Mouse (Mus musculus) cerebellum, adult 2 months (tissue): ENCODE measurements around the gene Elmsan1. TPM values are rescaled to one million over a fixed set of nuclear protein-coding genes. Genes with fewer than 3 reads are reported as not detected.

Experiments used
- DNase-seq, 2 experiments: peaks; one replicate each; pipeline ENCODE4 v3.0.0; 2021
- H3K27ac ChIP-seq: fragments of 200-500 bp; 2 replicates; pipeline ENCODE4 v1.5.1; 2012; ENCODE audit warnings: low read length, control low read depth, inconsistent platforms; ENCODE audit not compliant: insufficient read depth
- H3K27me3 ChIP-seq: fragments of 200-500 bp; 2 replicates; pipeline ENCODE4 v1.6.1; 2012; ENCODE audit warnings: inconsistent platforms, mild to moderate bottlenecking, low read length, moderate library complexity; ENCODE audit not compliant: control insufficient read depth, insufficient read depth
- H3K4me1 ChIP-seq: fragments of 200-500 bp; 2 replicates; pipeline ENCODE4 v1.6.1; 2011; ENCODE audit warnings: low read length; ENCODE audit not compliant: control insufficient read depth, insufficient read depth
- H3K4me3 ChIP-seq: fragments of 200-500 bp; replicated peaks from 2 replicates; pipeline ENCODE3; 2011; ENCODE audit warnings: mild to moderate bottlenecking, low read depth, low read length, control low read depth; ENCODE audit not compliant: insufficient read depth
- CTCF ChIP-seq: fragments of 200-500 bp; IDR thresholded peaks from 2 replicates; pipeline ENCODE4 v1.5.1; 2011; ENCODE audit warnings: low read depth, mild to moderate bottlenecking, control low read depth, low read length, moderate library complexity, borderline replicate concordance; ENCODE audit not compliant: insufficient read depth
- POLR2A ChIP-seq: fragments of 200-500 bp; IDR thresholded peaks from 2 replicates; pipeline ENCODE4 v1.6.1; 2011; ENCODE audit warnings: low read length, control low read depth, borderline replicate concordance; ENCODE audit not compliant: insufficient read depth
- WGBS: fragments of 180-500 bp; shearing (Covaris S2); methylation state at CpG from one replicate; pipeline ENCODE4 v1.1.7; 2018; 5-methylcytosine and 5-hydroxymethylcytosine counted together
- polyA plus RNA-seq: library from polyadenylated mRNA; depleted of rRNA; stranded (reverse); fragments of >200 nt; gene quantifications from 2 replicates; pipeline ENCODE4 v1.2.3, GENCODE M21; 2012

Elmsan1 gene
- polyA plus RNA-seq, 1 experiment = 8.4 TPM

- WGBS = 80% methylated on average over 7 of the region's 7 CpGs
- Histone ChIP-seq H3K4me1 (no peaks in the 10 kb centered on the region), H3K27me3 (no peaks in the 10 kb centered on the region), H3K27ac (no peak overlapping the region), H3K4me3 (no peak overlapping the region)
- DNase-seq = no peak
- TF ChIP-seq POLR2A (no peak), CTCF (no peak)
Observed at GRCm38 (mm10) chr12:84203778-84204216, 14.9 kb downstream of the Elmsan1 start.

GRCm38 (mm10) chr12:84203170-84203777, 15.4 kb downstream of the Elmsan1 start:
- Histone ChIP-seq H3K4me3 (no peak overlapping the region), H3K27ac (no peak overlapping the region), H3K27me3 (no peaks in the 10 kb centered on the region), H3K4me1 (no peaks in the 10 kb centered on the region)
- no peak for DNase-seq
- WGBS = 83% methylated on average over 7 of the region's 7 CpGs
- no peak for TF ChIP-seq POLR2A
- no peak for TF ChIP-seq CTCF

GRCm38 (mm10) chr12:84202561-84202960, 16.1 kb downstream of the Elmsan1 start:
- DNase-seq = no peak
- 82% methylated on average over 10 of the region's 10 CpGs for WGBS
- TF ChIP-seq CTCF (no peak), POLR2A (no peak)

GRCm38 (mm10) chr12:84201686-84202484, 16.8 kb downstream of the Elmsan1 start:
- H3K4me1 ChIP-seq = no peaks in the 10 kb centered on the region
- TF ChIP-seq CTCF = no peak
- no peak for TF ChIP-seq POLR2A
- H3K4me3 ChIP-seq = no peak overlapping the region
- WGBS = 92% methylated on average over 18 of the region's 18 CpGs
- H3K27ac ChIP-seq = no peak overlapping the region
- no peaks in the 10 kb centered on the region for H3K27me3 ChIP-seq
- DNase-seq = no peak

More at GRCm38 (mm10) chr12:84202561-84202960, 16.1 kb downstream of the Elmsan1 start:
- H3K4me1 ChIP-seq = no peaks in the 10 kb centered on the region
- H3K27ac ChIP-seq = no peak overlapping the region
- H3K4me3 ChIP-seq = no peak overlapping the region
- H3K27me3 ChIP-seq = no peaks in the 10 kb centered on the region

GRCm38 (mm10) chr12:84201222-84201621, 17.5 kb downstream of the Elmsan1 start:
- Histone ChIP-seq H3K27me3 (no peaks in the 10 kb centered on the region), H3K27ac (no peak overlapping the region), H3K4me1 (no peaks in the 10 kb centered on the region), H3K4me3 (no peak overlapping the region)
- no peak for DNase-seq
- WGBS = 90% methylated on average over 4 of the region's 4 CpGs
- TF ChIP-seq POLR2A = no peak
- no peak for TF ChIP-seq CTCF

- 82% methylated on average over 10 of the region's 10 CpGs for WGBS
- no peak for DNase-seq
- TF ChIP-seq POLR2A = no peak
- TF ChIP-seq CTCF = no peak
- H3K27ac ChIP-seq = no peak overlapping the region
- H3K4me1 ChIP-seq = peaks cover 7% of the 10 kb centered on the region
- no peak overlapping the region for H3K4me3 ChIP-seq
- H3K27me3 ChIP-seq = no peaks in the 10 kb centered on the region
Observed at GRCm38 (mm10) chr12:84198880-84199279, 19.8 kb downstream of the Elmsan1 start.

GRCm38 (mm10) chr12:84198076-84198679, 20.5 kb downstream of the Elmsan1 start:
- no peak overlapping the region for H3K4me3 ChIP-seq
- peaks cover 7% of the 10 kb centered on the region for H3K4me1 ChIP-seq
- no peaks in the 10 kb centered on the region for H3K27me3 ChIP-seq
- no peak overlapping the region for H3K27ac ChIP-seq
- no peak for TF ChIP-seq CTCF
- no peak for TF ChIP-seq POLR2A
- 46% methylated on average over 8 of the region's 8 CpGs for WGBS
- DNase-seq = no peak

- DNase-seq = no peak
- Histone ChIP-seq H3K4me1 (peaks cover 8% of the 10 kb centered on the region), H3K4me3 (no peak overlapping the region), H3K27ac (no peak overlapping the region), H3K27me3 (no peaks in the 10 kb centered on the region)
- TF ChIP-seq POLR2A = no peak
- TF ChIP-seq CTCF = no peak
- 89% methylated on average over 6 of the region's 6 CpGs for WGBS
Observed at GRCm38 (mm10) chr12:84195195-84195594, 23.5 kb downstream of the Elmsan1 start.
